Mouse (Mus musculus): ENCODE results near the gene Alkal2. TPM values are rescaled to one million over a fixed set of nuclear protein-coding genes. Genes with fewer than 3 reads are reported as not detected.

Gene Alkal2
- total and polyA plus RNA-seq, 2 experiments from 2014 or later: 0.33 to 0.41 TPM

DNA sequence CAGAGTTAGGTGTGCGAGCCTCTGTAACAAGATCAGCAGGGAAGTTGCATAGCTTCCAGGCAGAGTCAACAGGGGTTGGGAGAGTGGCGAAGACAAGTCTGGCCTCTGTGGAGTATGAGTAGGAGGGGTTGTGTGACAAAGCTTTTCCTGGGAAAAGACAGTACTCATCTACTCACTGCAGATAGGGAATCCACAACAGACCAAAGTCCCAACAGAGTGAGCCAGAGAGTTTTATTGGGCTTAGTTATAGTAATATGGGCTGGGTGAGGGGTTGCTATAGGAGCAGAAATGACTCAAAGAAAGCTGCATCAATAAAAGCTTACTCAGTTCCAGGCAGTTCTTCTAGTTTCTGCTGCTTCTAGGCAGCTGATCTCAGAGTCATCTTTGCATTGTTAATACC, 49.2 kb downstream of the Alkal2 start:
- no peaks in the 10 kb centered on the region for H3K9me3 ChIP-seq (ENCODE audit: low read length)
- no peaks in the 10 kb centered on the region for H3K4me1 ChIP-seq (ENCODE audit: insufficient read depth, low read length)
- no peak overlapping the region for H3K4me2 ChIP-seq (ENCODE audit: low read depth, low read length, poor library complexity, severe bottlenecking)
- H3K4me3 ChIP-seq (ENCODE audit: low read depth, low read length): no peak overlapping the region
- WGBS: 80% methylated on average over 2 of the region's 2 CpGs
- no peak for ATAC-seq (ENCODE audit: low FRiP score)
- H3K27me3 ChIP-seq (ENCODE audit: insufficient read depth, low read length): no peaks in the 10 kb centered on the region
- H3K27ac ChIP-seq (ENCODE audit: low read depth, low read length): no peak overlapping the region
- no peak overlapping the region for H3K9ac ChIP-seq (replicated peaks; ENCODE audit: low read length, poor library complexity, severe bottlenecking)
- H3K36me3 ChIP-seq (ENCODE audit: insufficient read depth, low read length): peaks cover 6% of the 10 kb centered on the region
- TF ChIP-seq CTCF (IDR thresholded peaks at IDR 0.05): no peak
- DNase-seq (ENCODE audit: low spot score): no peak

DNA sequence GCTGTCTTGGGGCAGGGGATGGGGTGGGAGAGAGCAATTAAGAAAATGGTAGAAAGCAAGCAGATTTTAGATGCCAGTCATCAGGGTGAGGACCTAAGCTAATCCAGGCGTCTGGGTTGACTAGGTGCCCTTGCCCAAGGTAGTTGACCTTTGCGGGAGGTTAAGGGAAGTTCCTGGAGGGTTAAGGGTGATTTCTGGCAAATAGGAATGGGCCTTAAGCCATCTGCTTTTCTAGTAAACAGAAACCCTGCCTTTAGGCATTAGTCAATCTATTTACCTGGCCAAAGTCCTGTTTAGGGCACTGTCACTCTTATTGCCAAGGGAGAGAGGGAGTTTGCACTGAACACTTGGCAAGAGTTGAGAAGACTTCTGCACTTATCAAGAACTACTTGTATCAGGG, 52.8 kb downstream of the Alkal2 start:
- H3K4me3 ChIP-seq (ENCODE audit: low read depth, low read length): no peak overlapping the region

More for the DNA sequence above, 52.8 kb downstream of the Alkal2 start:
- H3K4me2 ChIP-seq (ENCODE audit: low read depth, low read length, poor library complexity, severe bottlenecking): no peak overlapping the region
- H3K27ac ChIP-seq (ENCODE audit: low read depth, low read length): no peak overlapping the region
- H3K4me1 ChIP-seq (ENCODE audit: insufficient read depth, low read length): no peaks in the 10 kb centered on the region
- DNase-seq (ENCODE audit: low spot score) (no peak), ATAC-seq (ENCODE audit: low FRiP score) (no peak)
- H3K9ac ChIP-seq (replicated peaks; ENCODE audit: low read length, poor library complexity, severe bottlenecking): no peak overlapping the region
- no peak for TF ChIP-seq CTCF (IDR thresholded peaks at IDR 0.05)
- H3K27me3 ChIP-seq (ENCODE audit: insufficient read depth, low read length): no peaks in the 10 kb centered on the region
- H3K9me3 ChIP-seq (ENCODE audit: low read length): no peaks in the 10 kb centered on the region
- WGBS: 75% methylated on average over 2 of the region's 2 CpGs
- H3K36me3 ChIP-seq (ENCODE audit: insufficient read depth, low read length): peaks cover 24% of the 10 kb centered on the region; the same call in 1 of the 2 replicates

Other genes with a start within 250 kb of the Alkal2 start
- gene Acp1, start 27.3 kb downstream of the Alkal2 start, total RNA-seq (2014; rRNA removed): 24.3 and 38.3 TPM in 2 replicates
- gene Acp1, start 27.3 kb downstream of the Alkal2 start, polyA plus RNA-seq (2015; fragmentation: Nextera tagmentation; extraction: Ambion mirVana): 106 and 113 TPM in 2 replicates
- 20.3 and 20.4 TPM in 2 replicates for gene Sh3yl1, start 27.3 kb downstream of the Alkal2 start, total RNA-seq (2014; rRNA removed)
- 52.6 and 52.9 TPM in 2 replicates for gene Sh3yl1, start 27.3 kb downstream of the Alkal2 start, polyA plus RNA-seq (2015; fragmentation: Nextera tagmentation; extraction: Ambion mirVana)
- not detected in 2 replicates for gene Fam110c, start 189.5 kb downstream of the Alkal2 start, total RNA-seq (2014; rRNA removed)
- gene Fam110c, start 189.5 kb downstream of the Alkal2 start, polyA plus RNA-seq (2015; fragmentation: Nextera tagmentation; extraction: Ambion mirVana): 0.22 and 0.31 TPM in 2 replicates

Measured in midbrain, postnatal 0 days (tissue).